Mouse (Mus musculus): ENCODE data around the gene Pgm3.

DNA sequence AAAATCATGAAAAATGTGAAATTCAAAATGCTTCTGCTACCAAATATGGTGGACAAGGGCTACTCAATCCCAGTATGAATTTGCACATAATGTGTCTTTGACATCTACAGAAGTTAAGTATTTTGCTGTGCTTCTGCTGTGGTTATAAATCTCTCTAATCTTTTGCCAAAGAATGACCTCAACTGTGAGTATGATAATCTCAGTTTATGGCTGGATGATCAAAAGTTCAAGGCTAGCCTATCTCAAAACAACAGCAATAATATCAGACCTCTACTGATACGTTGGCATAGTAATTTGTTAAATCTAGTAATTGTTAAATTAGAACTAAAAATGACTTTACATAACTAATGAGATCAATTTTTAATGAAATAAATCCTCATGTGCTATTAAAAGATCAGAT is 44.1 kb upstream of the Pgm3 start:
- TF ChIP-seq CTCF (IDR thresholded peaks at IDR 0.05; ENCODE audit: borderline replicate concordance, control insufficient read depth, extremely low read depth, insufficient read depth, low read length, poor library complexity) = no peak
- no peak for TF ChIP-seq POLR2A (IDR thresholded peaks at IDR 0.05; ENCODE audit: control insufficient read depth, extremely low read depth, insufficient read depth, low read length, poor library complexity)

Measured in thymus, adult 2 months (tissue).